In genomic region chr5:99729361-99729882, GRCm38 (mm10) we compare ENCODE assay signal across 8 mouse cellular contexts. TPM values are rescaled to one million over a fixed set of nuclear protein-coding genes. Genes with fewer than 3 reads are reported as not detected.
A peak's percentile ranks its signal among the peaks of the same experiment; 100 is the strongest.
DNase-seq lines count a peak whose midpoint lies in the region; ATAC-seq and TF ChIP-seq lines count a peak whose summit lies in the region.

No protein-coding gene starts in this region.

- peak overlapping the region; percentile 82 for H3K4me3 ChIP-seq in heart, embryonic 13.5 days
- peak overlapping the region; percentile 61 for H3K4me3 ChIP-seq in kidney, embryonic 15.5 days (replicated peaks)
- H3K4me3 ChIP-seq in lung, embryonic 14.5 days (ENCODE audit: low read depth, low read length) = peak overlapping the region; percentile 31

- 3% methylated on average over 18 of the region's 18 CpGs for WGBS in heart, embryonic 13.5 days
- WGBS in kidney, embryonic 15.5 days = 1% methylated on average over 18 of the region's 18 CpGs
- 2% methylated on average over 18 of the region's 18 CpGs for WGBS in lung, embryonic 14.5 days

- no peaks in the 10 kb centered on the region for H3K36me3 ChIP-seq in heart, embryonic 13.5 days
- no peaks in the 10 kb centered on the region for H3K36me3 ChIP-seq in kidney, embryonic 15.5 days
- H3K36me3 ChIP-seq in lung, embryonic 14.5 days (ENCODE audit: insufficient read depth) = no peaks in the 10 kb centered on the region

- H3K4me2 ChIP-seq in heart, embryonic 13.5 days = peak overlapping the region; percentile 100
- peak overlapping the region; percentile 100 for H3K4me2 ChIP-seq in kidney, embryonic 15.5 days
- H3K4me2 ChIP-seq in lung, embryonic 14.5 days = peak overlapping the region; percentile 98

- no peaks in the 10 kb centered on the region for H3K9me3 ChIP-seq in heart, embryonic 13.5 days
- no peaks in the 10 kb centered on the region for H3K9me3 ChIP-seq in kidney, embryonic 15.5 days (replicated peaks)
- no peaks in the 10 kb centered on the region for H3K9me3 ChIP-seq in lung, embryonic 14.5 days (ENCODE audit: low read depth, low read length)

- H3K9ac ChIP-seq in heart, embryonic 13.5 days = peak overlapping the region; percentile 74
- H3K9ac ChIP-seq in kidney, embryonic 15.5 days = no peak overlapping the region
- H3K9ac ChIP-seq in lung, embryonic 14.5 days = 0 out of 2 replicates have a peak overlapping the region, but pooled peaks have one; percentile 34

- H3K27me3 ChIP-seq in heart, embryonic 13.5 days (replicated peaks) = peaks cover 10% of the 10 kb centered on the region; the same call in 1 of the 2 replicates
- peaks cover 60% of the 10 kb centered on the region for H3K27me3 ChIP-seq in kidney, embryonic 15.5 days
- H3K27me3 ChIP-seq in lung, embryonic 14.5 days (ENCODE audit: insufficient read depth, low read length) = peaks cover 10% of the 10 kb centered on the region; the same call in 1 of the 2 replicates

- TF ChIP-seq CTCF in lung, embryonic 14.5 days (IDR thresholded peaks at IDR 0.05; ENCODE audit: low read depth) = no peak

- ATAC-seq in heart, embryonic 13.5 days (ENCODE audit: extremely low read depth, insufficient number of reproducible peaks, low FRiP score, low TSS enrichment) = peak; percentile 25; the same call in 1 of the 2 replicates
- peak; percentile 77 for ATAC-seq in kidney, embryonic 15.5 days (replicated peaks; ENCODE audit: low FRiP score)
- peak; percentile 63 for ATAC-seq in lung, embryonic 14.5 days (ENCODE audit: insufficient read depth)

- peaks cover 16% of the 10 kb centered on the region for H3K4me1 ChIP-seq in heart, embryonic 13.5 days
- peaks cover 20% of the 10 kb centered on the region for H3K4me1 ChIP-seq in kidney, embryonic 15.5 days
- peaks cover 4% of the 10 kb centered on the region; the same call in 1 of the 2 replicates for H3K4me1 ChIP-seq in lung, embryonic 14.5 days (ENCODE audit: insufficient read depth)

- DNase-seq in layer of hippocampus, postnatal 10 days (ENCODE audit: low spot score in 2 of 2) = peak; percentile 42 to 45
- DNase-seq in layer of hippocampus, adult 9-10 months (ENCODE audit: low spot score) = no peak
- DNase-seq in embryo, embryonic 11 days = peak; percentile 60
- DNase-seq in lung, embryonic 14.5 days = peak; percentile 70
- peak; percentile 61 for DNase-seq in retina, embryonic 14.5 days (ENCODE audit: low spot score)
- no peak for DNase-seq in spleen, postnatal 36 days (ENCODE audit: low spot score in 2 of 2)

- no peak overlapping the region for H3K27ac ChIP-seq in heart, embryonic 13.5 days (replicated peaks)
- no peak overlapping the region for H3K27ac ChIP-seq in kidney, embryonic 15.5 days
- H3K27ac ChIP-seq in lung, embryonic 14.5 days (ENCODE audit: low read depth) = no peak overlapping the region

RNA-seq across cellular contexts. Expression of gene Rasgef1b, which starts 0.6 kb away (rescaled TPM):
- 10 to 100 TPM; 26.5 to 32.1 TPM for total RNA-seq in layer of hippocampus, postnatal 10 days (2021)
- 36.7 and 38.3 TPM in 2 replicates for polyA plus RNA-seq in heart, embryonic 13.5 days (2015; fragmentation: Nextera tagmentation; extraction: Ambion mirVana)
- polyA plus RNA-seq in kidney, embryonic 15.5 days (2015; fragmentation: Nextera tagmentation; extraction: Ambion mirVana) = 7.0 and 7.3 TPM in 2 replicates
- polyA plus RNA-seq in lung, embryonic 14.5 days (2014; fragmentation: Nextera tagmentation; extraction: Ambion mirVana) = 15.9 and 17.5 TPM in 2 replicates

Comparison
In these comparisons a context has a peak if more than half of its experiments do, and no peak if none do; other contexts are left out.
1. DNase-seq: peak in layer of hippocampus, postnatal 10 days (2 of 2), embryo, embryonic 11 days (single experiment), lung, embryonic 14.5 days (single experiment) and retina, embryonic 14.5 days (single experiment); none in layer of hippocampus, adult 9-10 months (single experiment) and spleen, postnatal 36 days (0 of 2).
2. ATAC-seq: peak in every context shown above with its lines; median percentile 77 in kidney, embryonic 15.5 days; 63 in lung, embryonic 14.5 days; 25 in heart, embryonic 13.5 days.
3. H3K4me3 ChIP-seq: peak in every context shown above with its lines; median percentile 82 in heart, embryonic 13.5 days; 61 in kidney, embryonic 15.5 days; 31 in lung, embryonic 14.5 days.
4. Peak in every context shown above with its lines, with median percentiles within 50 percentile points of each other: H3K4me2 ChIP-seq.